Mouse (Mus musculus): ENCODE measurements around the gene Dffa. TPM values are rescaled to one million over a fixed set of nuclear protein-coding genes. Genes with fewer than 3 reads are reported as not detected.

The Dffa gene
- polyA plus RNA-seq, 1 experiment from 2014 or later, result 23.8 TPM

DNA sequence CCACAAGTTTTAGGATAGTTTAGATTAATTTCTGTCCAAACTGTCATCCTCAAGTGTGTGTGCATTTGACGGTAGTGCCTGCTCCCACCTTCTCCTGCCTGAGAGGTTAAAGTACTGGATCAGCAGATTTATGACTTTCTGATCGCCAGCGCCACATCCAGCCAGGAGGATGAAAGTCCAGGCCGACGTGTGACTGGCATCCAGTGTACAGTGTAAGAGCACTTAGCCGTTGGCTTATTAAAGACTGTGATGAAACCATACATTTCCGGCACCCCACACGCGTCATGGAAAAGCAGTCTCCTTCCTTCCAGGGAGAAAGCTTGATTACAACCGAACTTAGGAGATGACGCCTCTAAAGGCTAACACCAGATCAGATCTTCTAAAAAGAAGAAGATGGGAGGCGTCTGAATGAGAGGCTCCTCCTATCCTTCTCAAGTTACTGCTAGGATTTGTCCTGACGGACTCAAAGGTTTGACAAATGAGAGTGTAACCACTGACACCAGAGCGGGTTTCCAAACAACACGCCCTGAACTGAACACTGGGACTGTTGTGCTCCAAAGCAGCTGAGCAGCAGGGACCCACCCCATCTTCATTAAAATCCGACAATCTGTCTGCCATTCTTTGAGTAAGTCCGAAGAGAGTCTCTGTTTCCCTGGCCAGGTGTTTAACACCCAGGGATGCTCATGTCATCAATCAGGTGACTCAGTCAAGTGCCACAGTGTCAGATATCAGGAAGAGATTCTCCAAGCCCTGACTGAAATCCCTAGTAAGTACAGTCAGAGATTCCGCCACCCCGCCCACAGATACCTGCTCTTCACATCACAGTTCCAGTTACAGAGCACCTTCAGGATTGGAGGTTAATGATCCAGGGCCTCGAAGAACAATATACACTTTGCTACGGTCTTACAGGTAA, 41.3 kb upstream of the Dffa start:
- Histone ChIP-seq H3K27me3 (ENCODE audit: control insufficient read depth, insufficient read depth, low read length) (no peaks in the 10 kb centered on the region), H3K27ac (ENCODE audit: low read depth, low read length) (peak overlapping the region; percentile 2; the same call in 1 of the 2 replicates), H3K4me2 (ENCODE audit: low read depth, low read length) (no peak overlapping the region), H3K4me3 (ENCODE audit: low read depth, low read length) (no peak overlapping the region), H3K9ac (replicated peaks; ENCODE audit: low read depth, low read length) (no peak overlapping the region), H3K4me1 (ENCODE audit: control insufficient read depth, insufficient read depth, low read length) (peaks cover 50% of the 10 kb centered on the region), H3K36me3 (ENCODE audit: control insufficient read depth, insufficient read depth, low read length) (no peaks in the 10 kb centered on the region), H3K9me3 (ENCODE audit: control insufficient read depth, low read length) (no peaks in the 10 kb centered on the region)
- 44% methylated on average over 21 of the region's 21 CpGs for WGBS
- no peak for ATAC-seq (ENCODE audit: low read depth)

- peaks cover 37% of the 10 kb centered on the region for H3K4me1 ChIP-seq (ENCODE audit: control insufficient read depth, insufficient read depth, low read length)
- H3K9ac ChIP-seq (replicated peaks; ENCODE audit: low read depth, low read length), result no peak overlapping the region
- no peak overlapping the region for H3K27ac ChIP-seq (ENCODE audit: low read depth, low read length)
- H3K36me3 ChIP-seq (ENCODE audit: control insufficient read depth, insufficient read depth, low read length), result no peaks in the 10 kb centered on the region
- H3K9me3 ChIP-seq (ENCODE audit: control insufficient read depth, low read length), result no peaks in the 10 kb centered on the region
- H3K4me3 ChIP-seq (ENCODE audit: low read depth, low read length), result no peak overlapping the region
- H3K4me2 ChIP-seq (ENCODE audit: low read depth, low read length), result no peak overlapping the region
- H3K27me3 ChIP-seq (ENCODE audit: control insufficient read depth, insufficient read depth, low read length), result no peaks in the 10 kb centered on the region
- 85% methylated on average over 23 of the region's 23 CpGs for WGBS
- no peak for ATAC-seq (ENCODE audit: low read depth)
These were observed 39.7 kb upstream of the Dffa start for GRCm38 (mm10) chr4:149064061-149064854.

- H3K4me1 ChIP-seq (ENCODE audit: control insufficient read depth, insufficient read depth, low read length), result peaks cover 35% of the 10 kb centered on the region
- peak; percentile 65; the same call in 1 of the 2 replicates for ATAC-seq (ENCODE audit: low read depth)
These were observed 37.0 kb upstream of the Dffa start for GRCm38 (mm10) chr4:149066672-149067551.

GRCm38 (mm10) chr4:149075073-149075472, 28.9 kb upstream of the Dffa start:
- ATAC-seq (ENCODE audit: low read depth), result no peak
- Histone ChIP-seq H3K27me3 (ENCODE audit: control insufficient read depth, insufficient read depth, low read length) (no peaks in the 10 kb centered on the region), H3K27ac (ENCODE audit: low read depth, low read length) (peak overlapping the region; percentile 53; the same call in 1 of the 2 replicates), H3K36me3 (ENCODE audit: control insufficient read depth, insufficient read depth, low read length) (no peaks in the 10 kb centered on the region), H3K4me3 (ENCODE audit: low read depth, low read length) (no peak overlapping the region), H3K4me2 (ENCODE audit: low read depth, low read length) (no peak overlapping the region), H3K9me3 (ENCODE audit: control insufficient read depth, low read length) (no peaks in the 10 kb centered on the region), H3K4me1 (ENCODE audit: control insufficient read depth, insufficient read depth, low read length) (peaks cover 7% of the 10 kb centered on the region), H3K9ac (replicated peaks; ENCODE audit: low read depth, low read length) (no peak overlapping the region)
- 96% methylated on average over 13 of the region's 13 CpGs for WGBS

More at GRCm38 (mm10) chr4:149066672-149067551, 37.0 kb upstream of the Dffa start:
- H3K27ac ChIP-seq (ENCODE audit: low read depth, low read length), result no peak overlapping the region
- no peak overlapping the region for H3K4me3 ChIP-seq (ENCODE audit: low read depth, low read length)
- no peak overlapping the region for H3K9ac ChIP-seq (replicated peaks; ENCODE audit: low read depth, low read length)
- no peak overlapping the region for H3K4me2 ChIP-seq (ENCODE audit: low read depth, low read length)
- 78% methylated on average over 22 of the region's 22 CpGs for WGBS
- no peaks in the 10 kb centered on the region for H3K9me3 ChIP-seq (ENCODE audit: control insufficient read depth, low read length)
- no peaks in the 10 kb centered on the region for H3K27me3 ChIP-seq (ENCODE audit: control insufficient read depth, insufficient read depth, low read length)
- no peaks in the 10 kb centered on the region for H3K36me3 ChIP-seq (ENCODE audit: control insufficient read depth, insufficient read depth, low read length)

DNA sequence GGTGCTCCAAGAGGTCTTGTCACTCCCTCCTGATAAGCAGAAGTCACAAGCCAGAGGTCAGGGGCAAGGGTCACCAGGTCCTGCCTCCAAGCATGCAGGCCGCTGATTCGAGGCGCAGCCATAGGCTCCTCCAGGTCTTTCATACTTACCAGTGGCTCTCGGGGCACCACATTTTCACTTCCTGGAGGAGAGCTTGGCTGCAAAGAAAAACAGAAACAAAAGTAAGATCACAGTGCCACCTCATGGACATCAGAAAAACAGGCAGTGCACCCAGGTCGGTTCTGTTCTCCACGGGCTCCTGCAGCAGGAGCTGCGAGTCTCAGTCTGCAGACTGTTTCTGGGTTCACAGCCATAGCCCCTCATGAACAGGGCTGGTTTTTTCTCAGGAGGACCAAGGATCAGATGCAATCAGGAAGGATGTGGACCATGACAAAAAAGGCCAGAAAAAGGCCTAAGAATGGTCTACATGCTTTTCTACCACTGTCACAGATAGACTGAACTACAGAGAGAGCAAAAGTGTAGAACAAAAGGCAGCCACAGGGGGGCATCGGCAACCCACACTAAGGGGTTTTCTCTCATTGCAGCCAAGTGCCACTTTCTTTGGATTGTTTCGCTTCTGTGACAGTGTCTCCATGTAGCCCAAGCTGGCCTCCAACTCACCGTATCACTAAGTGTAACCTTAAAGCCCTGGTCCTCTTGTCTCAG, 27.9 kb upstream of the Dffa start:
- Histone ChIP-seq H3K27ac (ENCODE audit: low read depth, low read length) (no peak overlapping the region), H3K4me3 (ENCODE audit: low read depth, low read length) (no peak overlapping the region)

DNA sequence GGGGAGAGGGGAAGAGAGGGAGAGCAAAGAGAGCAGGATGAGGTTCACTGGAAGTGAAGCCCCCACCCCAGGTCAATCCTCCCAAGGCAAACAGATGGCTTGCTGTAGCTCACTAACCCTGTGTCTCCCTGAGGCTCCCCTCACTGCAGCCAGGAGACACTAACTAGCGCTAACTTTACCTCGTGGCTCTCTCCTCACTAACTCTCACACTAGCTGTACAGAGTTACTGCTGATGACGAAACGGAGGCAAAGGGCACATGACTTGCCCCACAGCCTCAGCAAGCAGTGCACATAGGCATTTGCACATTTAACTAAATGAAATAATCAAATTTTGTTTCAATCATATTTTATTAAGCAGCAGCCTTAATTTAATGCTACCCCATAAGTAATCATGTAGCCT, 25.7 kb upstream of the Dffa start:
- no peak overlapping the region for H3K4me2 ChIP-seq (ENCODE audit: low read depth, low read length)
- H3K9ac ChIP-seq (replicated peaks; ENCODE audit: low read depth, low read length), result no peak overlapping the region
- no peaks in the 10 kb centered on the region for H3K27me3 ChIP-seq (ENCODE audit: control insufficient read depth, insufficient read depth, low read length)
- ATAC-seq (ENCODE audit: low read depth), result no peak
- H3K4me3 ChIP-seq (ENCODE audit: low read depth, low read length), result no peak overlapping the region
- H3K4me1 ChIP-seq (ENCODE audit: control insufficient read depth, insufficient read depth, low read length), result 0 out of 2 replicates have a peak, but pooled peaks cover 4% of the 10 kb centered on the region
- no peak overlapping the region for H3K27ac ChIP-seq (ENCODE audit: low read depth, low read length)
- 60% methylated on average over 4 of the region's 4 CpGs for WGBS
- H3K9me3 ChIP-seq (ENCODE audit: control insufficient read depth, low read length), result no peaks in the 10 kb centered on the region
- no peaks in the 10 kb centered on the region for H3K36me3 ChIP-seq (ENCODE audit: control insufficient read depth, insufficient read depth, low read length)

More for the DNA sequence above, 27.9 kb upstream of the Dffa start:
- peak; percentile 63 for ATAC-seq (ENCODE audit: low read depth)
- no peaks in the 10 kb centered on the region for H3K36me3 ChIP-seq (ENCODE audit: control insufficient read depth, insufficient read depth, low read length)
- no peak overlapping the region for H3K4me2 ChIP-seq (ENCODE audit: low read depth, low read length)
- H3K9me3 ChIP-seq (ENCODE audit: control insufficient read depth, low read length), result no peaks in the 10 kb centered on the region
- H3K9ac ChIP-seq (replicated peaks; ENCODE audit: low read depth, low read length), result no peak overlapping the region
- H3K27me3 ChIP-seq (ENCODE audit: control insufficient read depth, insufficient read depth, low read length), result no peaks in the 10 kb centered on the region
- 22% methylated on average over 10 of the region's 10 CpGs for WGBS
- H3K4me1 ChIP-seq (ENCODE audit: control insufficient read depth, insufficient read depth, low read length), result no peaks in the 10 kb centered on the region

DNA sequence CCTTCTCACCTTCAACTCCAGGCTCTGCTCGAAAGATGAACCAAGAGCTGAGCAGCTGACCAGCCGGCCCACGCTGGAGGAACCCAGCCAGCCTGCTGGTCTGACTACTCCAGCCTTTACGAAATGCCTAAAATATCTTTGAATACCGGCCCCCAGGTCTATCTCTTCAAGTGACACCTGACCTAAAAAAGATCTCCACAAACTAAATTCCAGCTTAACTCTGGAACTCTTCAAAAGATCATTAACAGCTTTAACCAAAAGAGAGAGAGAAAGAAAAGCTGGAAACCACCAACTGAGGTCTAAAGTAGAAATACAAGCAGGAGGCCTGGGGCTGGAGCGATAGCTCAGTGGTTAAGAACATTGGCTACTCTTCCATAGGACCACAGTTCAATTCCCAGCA, 24.3 kb upstream of the Dffa start:
- H3K27me3 ChIP-seq (ENCODE audit: control insufficient read depth, insufficient read depth, low read length), result no peaks in the 10 kb centered on the region
- no peak overlapping the region for H3K4me2 ChIP-seq (ENCODE audit: low read depth, low read length)
- 0 out of 2 replicates have a peak, but pooled peaks cover 4% of the 10 kb centered on the region for H3K4me1 ChIP-seq (ENCODE audit: control insufficient read depth, insufficient read depth, low read length)
- no peak overlapping the region for H3K9ac ChIP-seq (replicated peaks; ENCODE audit: low read depth, low read length)
- H3K9me3 ChIP-seq (ENCODE audit: control insufficient read depth, low read length), result no peaks in the 10 kb centered on the region
- H3K4me3 ChIP-seq (ENCODE audit: low read depth, low read length), result no peak overlapping the region
- 89% methylated on average over 6 of the region's 6 CpGs for WGBS
- no peaks in the 10 kb centered on the region for H3K36me3 ChIP-seq (ENCODE audit: control insufficient read depth, insufficient read depth, low read length)
- no peak overlapping the region for H3K27ac ChIP-seq (ENCODE audit: low read depth, low read length)
- no peak for ATAC-seq (ENCODE audit: low read depth)

GRCm38 (mm10) chr4:149080111-149080510, 23.8 kb upstream of the Dffa start:
- no peak for ATAC-seq (ENCODE audit: low read depth)
- H3K4me2 ChIP-seq (ENCODE audit: low read depth, low read length), result no peak overlapping the region
- no peak overlapping the region for H3K4me3 ChIP-seq (ENCODE audit: low read depth, low read length)
- WGBS, result 89% methylated on average over 8 of the region's 8 CpGs
- no peaks in the 10 kb centered on the region for H3K27me3 ChIP-seq (ENCODE audit: control insufficient read depth, insufficient read depth, low read length)
- no peak overlapping the region for H3K9ac ChIP-seq (replicated peaks; ENCODE audit: low read depth, low read length)
- 0 out of 2 replicates have a peak, but pooled peaks cover 4% of the 10 kb centered on the region for H3K4me1 ChIP-seq (ENCODE audit: control insufficient read depth, insufficient read depth, low read length)
- H3K9me3 ChIP-seq (ENCODE audit: control insufficient read depth, low read length), result no peaks in the 10 kb centered on the region
- no peak overlapping the region for H3K27ac ChIP-seq (ENCODE audit: low read depth, low read length)
- no peaks in the 10 kb centered on the region for H3K36me3 ChIP-seq (ENCODE audit: control insufficient read depth, insufficient read depth, low read length)
